Mouse (Mus musculus): ENCODE measurements around the gene Tlx3. TPM values are rescaled to one million over a fixed set of nuclear protein-coding genes. Genes with fewer than 3 reads are reported as not detected.

Gene Tlx3
- total RNA-seq, 2 experiments from 2014 or later: not detected

- intact Hi-C loops (cut with DNase I): no loop called here
- DNase-seq (ENCODE audit: low spot score in 2 of 2): no peak
These were observed 46.9 kb downstream of the Tlx3 start for GRCm38 (mm10) chr11:33156436-33157015.

DNA sequence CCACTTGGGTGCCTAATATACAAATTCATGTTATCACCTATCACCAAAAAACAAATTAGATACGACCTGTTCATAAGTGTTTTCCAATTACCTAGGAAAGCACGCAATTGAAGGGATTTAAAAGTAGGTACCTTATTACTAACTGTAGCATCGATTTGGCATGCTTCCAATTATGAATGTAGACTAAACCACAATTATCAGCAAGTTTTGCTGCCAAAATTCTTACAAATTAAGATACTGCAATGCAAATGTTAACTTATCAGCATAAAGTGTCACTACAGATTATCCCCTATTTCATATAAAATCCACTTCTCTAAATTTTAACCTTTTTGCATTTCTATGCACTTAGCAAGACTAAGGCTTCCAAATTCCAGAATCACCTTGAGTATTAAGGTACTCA lies 48.9 kb downstream of the Tlx3 start:
- intact Hi-C loops (cut with DNase I): no loop called here

GRCm38 (mm10) chr11:33152997-33153396 lies 50.4 kb downstream of the Tlx3 start:
- intact Hi-C loops (cut with DNase I): no loop called here
- DNase-seq (ENCODE audit: low spot score in 2 of 2): no peak

More for the DNA sequence above, 48.9 kb downstream of the Tlx3 start:
- no peak for DNase-seq (ENCODE audit: low spot score in 2 of 2)

GRCm38 (mm10) chr11:33151780-33152145 lies 51.6 kb downstream of the Tlx3 start:
- DNase-seq (ENCODE audit: low spot score in 2 of 2): no peak
- intact Hi-C loops (cut with DNase I): no loop called here

- no peak for DNase-seq (ENCODE audit: low spot score in 2 of 2)
- intact Hi-C loops (cut with DNase I): no loop called here
These were observed 52.1 kb downstream of the Tlx3 start for GRCm38 (mm10) chr11:33151128-33151779.

Other genes starting within 250 kb of the Tlx3 start
- 1 to 10 TPM; 2.9 to 3.7 TPM for gene Fgf18, start 56.2 kb downstream of the Tlx3 start, total RNA-seq (2021)
- gene Npm1, start 40.4 kb downstream of the Tlx3 start, total RNA-seq (2021): 100 to 1,000 TPM; 139 to 148 TPM
- not detected for gene Gm12117, start 73.1 kb upstream of the Tlx3 start, total RNA-seq (2021)